Mouse (Mus musculus) left cerebral cortex, adult 2 months (tissue): ENCODE results near the gene Speer4f2. TPM values are rescaled to one million over a fixed set of nuclear protein-coding genes. Genes with fewer than 3 reads are reported as not detected.
"Not testable (repeated sequence)": the region's sequence is repeated elsewhere in the genome, so short reads cannot be mapped to it uniquely, and the experiment has no call there.

ENCODE experiments used
- DNase-seq, 2 experiments: peaks; one replicate each; pipeline ENCODE4 v3.0.0; 2021 to 2022; ENCODE audit warnings: low spot score in 2 of 2, mixed read lengths in 1 of 2; ENCODE audit errors: extremely low spot score in 1 of 2
- H3K27ac ChIP-seq: fragments of 200-600 bp; 2 replicates; pipeline ENCODE4 v1.8.1; 2022
- H3K4me3 ChIP-seq: fragments of 200-600 bp; 2 replicates; pipeline ENCODE4 v1.8.1; 2022
- CTCF ChIP-seq: fragments of 200-600 bp; IDR thresholded peaks from 2 replicates; pipeline ENCODE4 v1.8.1; 2022; ENCODE audit warnings: antibody characterized with exemption, mild to moderate bottlenecking, moderate library complexity
- intact Hi-C: fragments of 180-260 bp; cut with DNase I; formaldehyde crosslinking; loops from one replicate; pipeline ENCODE4 v1.15.1; 2025
- long read RNA-seq, 2 experiments: library from polyadenylated mRNA; stranded (forward); transcript quantifications; one replicate each; pipeline ENCODE4 v2.0.0; 2021; ENCODE audit warnings: borderline mapping rate in 2 of 2
- total RNA-seq, 2 experiments: library from RNA; stranded (reverse); gene quantifications; 2 replicates each; pipeline ENCODE4 v1.2.3; 2021

The Speer4f2 gene
- not detected for total RNA-seq
- long read RNA-seq, experiment 1: 0 reads
- long read RNA-seq, experiment 2: 0 reads

DNA sequence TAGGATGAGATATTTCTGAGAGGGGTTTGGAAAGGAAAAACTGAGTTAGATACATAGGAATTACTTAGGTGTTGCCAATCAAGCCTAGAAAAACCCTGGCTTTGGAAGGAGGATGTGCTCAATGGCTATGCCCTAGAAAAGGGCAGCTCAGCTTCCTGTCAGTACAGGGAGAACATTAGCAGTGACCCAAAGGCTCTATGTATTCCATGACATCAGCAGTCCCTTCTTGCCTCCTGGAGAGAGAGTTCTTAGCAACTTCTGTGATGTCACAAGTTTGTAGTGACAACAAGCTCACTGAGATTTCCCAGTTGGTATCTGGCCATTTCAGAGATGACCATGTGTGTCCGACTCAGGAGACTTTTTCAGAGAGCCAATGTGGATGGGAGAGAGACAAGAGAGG, at the start of gene Speer4f2:
Gene Speer4f2 (plus strand): TSS at position 301 of the 400 bp plus-strand sequence.
- H3K27ac ChIP-seq, H3K4me3 ChIP-seq, intact Hi-C loops, DNase-seq: not testable (repeated sequence)

DNA sequence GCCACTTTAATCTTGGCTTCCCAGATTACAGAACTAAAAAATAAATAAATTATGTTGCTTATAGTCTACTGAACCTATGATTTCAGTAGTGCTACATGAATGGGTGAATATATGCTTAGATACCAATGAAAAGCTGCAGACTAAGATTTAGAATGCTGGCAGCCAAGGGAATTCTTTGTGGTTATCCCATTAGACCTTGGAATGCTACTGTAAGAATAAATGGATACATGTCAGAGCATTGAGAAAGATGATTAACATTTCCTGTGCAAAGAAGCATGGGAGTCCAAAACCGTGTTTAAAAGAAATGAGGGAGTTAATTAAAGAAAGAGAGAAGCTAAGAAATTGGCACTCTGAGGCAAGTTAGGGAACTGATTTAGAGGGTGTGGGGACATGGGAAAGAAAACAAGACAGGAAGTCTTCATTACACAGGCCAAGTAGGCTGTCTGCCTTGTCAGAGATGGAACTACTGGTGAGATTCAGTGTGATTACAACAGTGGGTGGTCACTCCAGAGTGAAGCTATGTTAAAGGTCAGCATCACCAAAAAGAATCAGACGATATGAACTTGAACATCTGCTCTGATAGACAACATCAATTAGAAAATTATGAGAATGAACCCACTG, 43.9 kb upstream of the Speer4f2 start:
- DNase-seq: no peak
- Histone ChIP-seq H3K4me3 (no peak overlapping the region), H3K27ac (no peak overlapping the region)
- no peak for TF ChIP-seq CTCF
- intact Hi-C loops: no loop called here

DNA sequence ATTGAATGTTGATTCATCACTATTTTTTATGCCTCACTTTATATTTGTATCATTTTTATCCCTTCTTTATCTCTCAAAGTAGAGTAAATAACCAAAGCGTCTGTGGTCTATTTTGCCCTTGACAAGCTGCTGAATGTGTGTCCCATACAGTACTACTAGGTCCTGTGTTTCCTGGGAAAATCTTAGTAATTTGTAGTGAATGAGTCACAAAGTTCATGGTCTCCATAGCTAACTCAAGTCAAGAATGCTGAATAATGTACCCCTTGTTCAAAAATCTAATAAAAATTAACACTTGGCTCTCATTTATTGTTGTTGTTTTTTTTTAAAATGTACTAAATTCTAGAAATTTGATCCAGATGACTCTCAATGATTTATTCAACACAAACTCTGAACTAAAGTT, 38.1 kb upstream of the Speer4f2 start:
- H3K27ac ChIP-seq: no peak overlapping the region
- intact Hi-C loops: no loop called here
- no peak overlapping the region for H3K4me3 ChIP-seq
- no peak for TF ChIP-seq CTCF
- DNase-seq: no peak

DNA sequence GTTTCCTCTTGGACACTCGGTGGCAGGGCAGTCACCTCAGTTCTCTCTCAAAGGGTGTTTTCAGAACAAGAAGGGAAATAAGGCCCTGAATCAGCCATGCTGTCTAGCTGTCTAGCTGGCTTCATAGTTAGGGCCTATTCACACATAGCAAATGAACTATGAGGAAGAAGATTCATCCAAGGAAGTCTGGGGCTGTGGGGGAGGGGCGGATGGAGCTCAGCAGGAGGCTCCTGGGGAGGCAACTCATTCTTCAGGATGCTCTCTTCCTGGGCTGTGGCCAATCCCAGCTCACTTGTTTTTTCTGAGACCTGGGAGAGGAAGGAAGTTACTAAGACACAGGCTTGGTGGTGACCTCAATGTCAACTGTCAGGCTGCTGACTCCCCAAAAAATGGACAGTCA, 27.2 kb upstream of the Speer4f2 start:
- H3K27ac ChIP-seq, DNase-seq, intact Hi-C loops, H3K4me3 ChIP-seq: not testable (repeated sequence)

DNA sequence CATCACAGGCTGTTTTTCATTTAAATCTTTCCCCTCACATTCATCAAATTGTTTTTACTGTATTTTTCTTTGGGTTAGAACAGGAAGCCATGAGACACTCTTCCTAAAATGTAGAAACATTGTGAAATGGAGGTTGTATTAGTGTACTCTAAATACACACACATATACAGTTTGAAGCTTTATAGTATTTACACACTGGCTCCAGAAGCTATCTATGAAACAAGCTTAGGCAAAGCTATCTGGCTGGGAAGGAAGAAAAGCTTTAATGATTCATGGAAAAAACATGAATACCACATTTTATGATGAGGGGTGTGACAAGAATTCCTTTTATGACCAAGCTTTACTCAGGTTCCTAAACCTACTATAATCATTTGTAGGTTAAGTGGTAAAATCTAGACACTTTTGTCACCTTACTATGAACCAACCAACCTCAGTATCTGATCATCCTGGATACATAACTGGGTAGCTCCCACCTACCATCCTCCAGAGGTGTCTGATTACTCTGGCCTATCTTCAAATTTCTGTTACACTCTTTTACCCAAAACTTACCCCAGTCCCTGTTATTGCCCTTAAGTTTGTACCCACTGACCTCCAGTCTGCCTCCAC, 13.5 kb upstream of the Speer4f2 start:
- Histone ChIP-seq H3K27ac (no peak overlapping the region), H3K4me3 (no peak overlapping the region)
- no peak for TF ChIP-seq CTCF
- intact Hi-C loops: no loop called here
- DNase-seq: no peak

DNA sequence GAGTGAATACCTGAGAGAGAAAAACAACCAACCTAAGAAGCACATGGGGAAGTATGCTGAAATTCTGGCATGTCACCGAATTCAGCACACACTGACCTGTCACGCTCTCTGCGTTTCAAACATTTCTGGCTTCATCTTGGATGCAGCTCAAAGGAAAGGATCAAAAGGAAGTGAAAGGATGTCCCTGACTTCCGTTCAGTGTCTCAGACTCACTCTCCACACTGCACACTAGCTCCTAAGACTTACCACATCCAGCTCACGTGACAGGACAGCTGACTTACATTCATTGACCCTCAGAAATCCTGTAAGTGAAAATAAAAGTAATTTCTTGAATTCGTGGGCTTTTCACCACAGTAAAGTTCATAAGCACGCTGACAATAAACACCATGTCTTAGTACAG, 16.9 kb downstream of the Speer4f2 start:
- Histone ChIP-seq H3K27ac (no peak overlapping the region), H3K4me3 (no peak overlapping the region)
- intact Hi-C loops: no loop called here
- TF ChIP-seq CTCF: no peak
- DNase-seq: no peak

DNA sequence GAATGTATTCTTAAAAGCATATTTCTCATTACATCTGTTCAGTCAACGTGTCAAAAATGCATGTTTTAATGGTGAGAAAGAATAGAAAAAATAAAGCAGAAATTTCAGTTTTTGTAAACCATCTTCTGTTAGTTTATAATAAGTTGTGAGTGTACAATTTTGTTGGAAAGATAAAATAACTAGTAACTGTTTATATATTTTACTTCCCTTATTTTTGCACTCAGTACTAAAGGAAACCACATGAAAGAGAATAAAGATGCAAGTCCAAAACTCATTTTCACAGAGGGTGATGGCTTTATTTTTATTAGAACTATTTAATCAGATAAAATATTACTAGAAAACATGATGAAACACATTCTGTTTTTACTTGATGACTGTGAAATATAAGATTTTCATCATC, 18.2 kb downstream of the Speer4f2 start:
- no peak for DNase-seq
- TF ChIP-seq CTCF: no peak
- no peak overlapping the region for H3K4me3 ChIP-seq
- H3K27ac ChIP-seq: no peak overlapping the region
- intact Hi-C loops: no loop called here

DNA sequence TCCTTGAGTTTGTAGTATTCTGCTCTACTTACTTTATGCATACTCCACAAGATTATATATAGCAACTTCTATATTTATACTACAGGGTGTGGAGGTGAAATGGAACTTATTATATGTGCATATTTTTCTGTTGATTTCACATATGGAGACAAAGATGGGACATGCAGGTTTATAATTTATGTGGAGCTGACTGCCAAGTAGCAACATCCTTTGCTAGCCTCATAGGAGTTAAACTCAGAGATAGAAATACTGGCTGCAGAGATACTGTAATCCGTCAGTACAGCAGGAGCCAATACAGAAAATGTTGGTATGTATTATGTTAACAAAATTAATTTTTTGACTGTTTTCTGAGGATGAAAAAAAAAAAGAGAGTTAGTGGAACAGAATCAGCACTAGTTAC, 27.6 kb downstream of the Speer4f2 start:
- Histone ChIP-seq H3K4me3 (no peak overlapping the region), H3K27ac (no peak overlapping the region)
- intact Hi-C loops: no loop called here
- no peak for DNase-seq
- TF ChIP-seq CTCF: no peak

DNA sequence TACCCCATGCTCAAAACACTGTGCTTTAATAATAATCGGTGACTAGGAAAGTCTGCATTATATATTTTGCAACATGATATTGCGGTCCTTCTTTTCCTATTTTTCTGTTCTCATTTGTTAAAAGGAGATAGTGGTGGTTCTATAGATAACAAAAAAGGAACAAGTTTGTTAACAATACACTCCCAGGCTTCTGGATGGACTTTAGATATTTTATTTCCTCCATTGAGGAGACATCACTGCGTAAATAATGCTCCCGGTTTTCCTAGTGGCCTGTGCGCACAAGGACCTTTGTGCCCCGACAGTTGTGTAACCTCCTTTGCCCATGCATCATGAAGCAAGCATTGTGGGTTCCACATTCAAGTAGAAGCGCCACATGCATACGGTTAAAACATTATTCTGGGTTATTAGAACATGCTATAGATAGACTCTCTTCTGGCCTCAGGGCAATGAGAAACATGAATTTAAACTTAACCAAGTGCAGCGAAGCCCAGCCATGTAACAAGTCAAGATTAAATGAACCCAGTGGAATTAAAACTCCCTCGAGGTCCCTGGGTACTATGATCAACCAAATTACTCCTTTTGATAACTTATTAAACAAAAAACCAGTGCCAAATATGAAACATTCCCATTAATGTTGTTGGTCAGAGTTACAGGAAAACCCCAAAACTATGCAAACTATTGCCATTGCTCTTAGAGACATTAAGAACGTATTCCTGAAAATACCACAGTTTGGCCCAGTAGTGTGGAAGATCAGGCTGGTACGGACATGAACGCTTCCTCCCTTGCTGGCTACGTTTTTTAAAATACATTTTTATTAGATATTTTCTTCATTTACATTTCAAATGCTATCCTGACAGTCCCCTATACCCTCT, 28.5 kb downstream of the Speer4f2 start:
- TF ChIP-seq CTCF: no peak
- Histone ChIP-seq H3K27ac (no peak overlapping the region), H3K4me3 (no peak overlapping the region)
- DNase-seq: no peak
- intact Hi-C loops: no loop called here

DNA sequence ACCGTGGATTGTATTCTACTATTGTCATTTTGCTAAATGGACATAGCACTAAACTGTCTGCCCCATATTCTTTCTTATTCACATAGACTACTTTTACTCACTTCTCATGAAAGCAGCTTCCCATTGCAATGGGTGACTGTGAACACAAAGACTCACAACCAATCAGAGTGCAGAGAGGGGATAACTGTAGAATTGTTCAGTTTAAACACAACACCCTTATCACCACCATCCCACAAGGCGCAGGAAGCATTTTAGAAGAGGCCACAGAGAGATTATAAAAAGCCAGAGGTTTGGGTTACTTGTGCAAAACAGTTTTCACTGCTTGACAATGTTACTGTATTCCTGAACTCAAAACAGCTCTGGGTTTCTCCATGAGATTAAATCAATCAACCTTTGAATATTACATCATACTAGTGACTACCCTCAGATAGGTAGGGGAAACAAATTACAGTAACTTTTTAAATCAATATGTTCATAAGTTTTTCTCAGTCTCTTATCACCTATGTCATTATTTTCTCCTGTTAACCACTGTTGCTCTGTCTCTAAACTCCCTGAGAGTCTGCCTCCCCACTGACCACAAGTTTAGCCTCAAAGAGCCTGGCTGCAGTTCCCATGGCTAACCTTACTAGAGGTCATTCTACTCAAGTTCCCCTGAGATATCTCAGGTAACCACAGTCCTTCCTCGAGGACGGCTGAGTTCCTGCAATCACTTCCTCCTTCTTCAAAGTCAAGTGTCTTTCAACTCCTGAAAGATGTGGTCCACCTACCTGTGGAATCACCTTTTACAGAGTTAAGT, 29.5 kb downstream of the Speer4f2 start:
- no peak overlapping the region for H3K4me3 ChIP-seq
- TF ChIP-seq CTCF: no peak
- H3K27ac ChIP-seq: no peak overlapping the region
- intact Hi-C loops: no loop called here
- no peak for DNase-seq

DNA sequence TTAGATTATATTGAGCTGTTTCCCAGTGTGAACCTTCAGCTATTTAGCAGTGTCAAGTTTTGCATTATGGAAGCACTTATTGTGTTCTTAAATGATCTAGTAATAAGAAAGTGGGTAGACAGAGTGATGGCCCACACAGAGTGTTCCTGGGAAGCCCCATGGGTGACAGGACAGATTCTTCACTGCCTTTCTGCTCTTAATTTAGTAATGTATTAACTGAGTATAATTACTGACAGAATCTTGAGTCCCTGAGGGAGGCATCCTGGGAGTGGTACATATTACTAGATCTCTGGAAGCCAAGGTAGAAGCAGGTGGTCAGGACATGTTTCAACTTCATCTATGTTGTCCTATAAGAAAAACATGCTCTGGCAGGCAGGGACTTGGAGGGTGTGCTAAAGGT, 30.6 kb downstream of the Speer4f2 start:
- DNase-seq: no peak
- H3K4me3 ChIP-seq: no peak overlapping the region
- TF ChIP-seq CTCF: no peak
- H3K27ac ChIP-seq: no peak overlapping the region
- intact Hi-C loops: no loop called here
